Mouse (Mus musculus) yolk sac, embryonic 10.5 days (tissue): ENCODE data around the gene Lama4.

ENCODE experiments used
- DNase-seq: peaks from one replicate; pipeline ENCODE4 v3.0.0-alpha.2; 2017; ENCODE audit warnings: low spot score

The Lama4 gene

GRCm38 (mm10) chr10:38965075-38965781 lies at the start of gene Lama4:
TSS of gene Lama4 (plus strand) at chr10:38965515.
- peak; percentile 65 for DNase-seq

DNA sequence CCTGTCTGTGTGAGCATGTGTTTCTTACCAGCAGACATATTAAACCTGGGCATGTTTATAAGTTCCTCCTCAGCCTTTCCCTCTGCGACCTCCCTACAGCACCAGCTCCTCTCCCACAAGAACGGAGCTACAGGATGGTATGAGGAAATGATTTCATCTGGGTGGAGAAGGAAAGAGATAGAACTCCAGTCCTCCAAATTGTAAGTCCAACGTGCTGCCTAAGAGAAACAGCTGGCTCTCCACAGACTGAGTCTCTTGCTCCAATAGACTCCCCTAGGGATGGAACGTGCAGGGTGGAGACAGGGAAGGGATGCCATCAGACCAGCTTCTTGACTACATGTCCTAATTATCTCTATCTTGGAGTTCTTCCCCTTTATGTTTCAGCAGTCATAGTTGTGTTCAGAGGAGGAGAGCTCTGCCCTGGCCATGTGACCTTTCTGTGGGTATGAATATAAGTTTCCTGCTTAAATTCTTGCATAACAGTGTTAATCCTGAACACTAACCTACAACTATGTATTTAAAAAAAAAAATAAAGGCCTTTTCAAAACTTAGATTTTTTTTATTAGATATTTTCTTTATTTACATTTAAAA lies 49.2 kb upstream of the Lama4 start:
- DNase-seq, result peak; percentile 4

GRCm38 (mm10) chr10:38928940-38929697 lies 36.2 kb upstream of the Lama4 start:
- DNase-seq, result no peak

DNA sequence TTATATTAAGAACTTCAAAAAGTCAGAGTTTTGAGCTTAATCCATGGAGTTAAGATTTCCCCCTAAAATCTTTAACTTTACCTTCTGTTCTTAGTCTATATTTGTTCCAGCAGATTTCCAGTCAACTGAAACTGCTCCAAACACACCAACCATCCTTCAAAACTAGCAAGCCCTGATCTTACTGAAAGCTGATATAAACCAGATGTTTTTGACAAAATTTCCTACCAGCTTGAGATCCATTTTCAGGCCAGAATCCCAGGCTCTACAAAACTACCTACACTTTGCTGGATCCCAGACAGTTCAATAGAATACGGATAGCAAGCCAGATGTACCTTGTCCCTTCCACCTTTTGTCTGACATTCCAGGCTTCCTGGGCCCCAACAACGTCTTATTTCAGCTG lies 20.6 kb upstream of the Lama4 start:
- DNase-seq, result no peak

DNA sequence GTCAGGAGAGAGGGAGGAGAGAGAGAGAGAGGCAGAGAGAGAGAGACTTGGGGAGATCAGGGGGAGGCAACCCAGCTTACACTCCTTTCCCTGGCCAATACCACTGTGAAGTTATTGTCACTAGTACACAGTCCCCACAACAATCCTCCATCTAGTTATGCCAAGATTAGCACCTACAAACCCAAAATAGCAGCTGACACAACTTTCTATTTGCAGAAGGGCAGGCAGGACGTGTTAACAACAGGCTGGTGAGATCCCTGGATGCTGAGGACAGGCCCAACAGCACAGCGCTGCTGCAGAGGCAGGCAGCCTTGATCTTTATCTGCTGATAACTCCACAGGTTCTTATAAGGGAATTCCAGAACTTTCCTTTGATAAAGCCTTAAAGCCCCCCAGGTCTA lies 3.4 kb upstream of the Lama4 start:
- DNase-seq, result no peak

- DNase-seq, result no peak
Observed at GRCm38 (mm10) chr10:38964719-38965074, 618 bp upstream of the Lama4 start.

DNA sequence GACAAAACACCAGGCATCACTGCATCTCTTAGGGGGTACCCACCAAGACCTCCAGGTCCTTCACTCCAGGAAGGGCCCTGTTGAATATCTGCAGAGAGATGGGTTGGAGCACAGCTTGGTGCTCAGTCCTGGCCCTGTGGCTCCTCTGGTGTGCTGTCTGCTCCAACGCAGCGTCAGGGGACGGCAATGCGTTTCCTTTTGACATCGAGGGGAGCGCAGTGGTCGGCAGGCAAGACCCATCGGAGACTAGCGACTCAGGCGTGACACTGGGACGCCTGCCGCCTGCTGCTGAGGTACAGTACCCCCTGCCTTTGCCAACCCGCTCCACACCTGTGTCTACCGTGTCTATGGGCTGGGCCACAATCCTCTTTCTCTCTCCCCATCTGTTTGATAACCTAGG lies 542 bp downstream of the Lama4 start:
- DNase-seq, result no peak

GRCm38 (mm10) chr10:38966646-38967045 lies 1.3 kb downstream of the Lama4 start:
- DNase-seq, result no peak

DNA sequence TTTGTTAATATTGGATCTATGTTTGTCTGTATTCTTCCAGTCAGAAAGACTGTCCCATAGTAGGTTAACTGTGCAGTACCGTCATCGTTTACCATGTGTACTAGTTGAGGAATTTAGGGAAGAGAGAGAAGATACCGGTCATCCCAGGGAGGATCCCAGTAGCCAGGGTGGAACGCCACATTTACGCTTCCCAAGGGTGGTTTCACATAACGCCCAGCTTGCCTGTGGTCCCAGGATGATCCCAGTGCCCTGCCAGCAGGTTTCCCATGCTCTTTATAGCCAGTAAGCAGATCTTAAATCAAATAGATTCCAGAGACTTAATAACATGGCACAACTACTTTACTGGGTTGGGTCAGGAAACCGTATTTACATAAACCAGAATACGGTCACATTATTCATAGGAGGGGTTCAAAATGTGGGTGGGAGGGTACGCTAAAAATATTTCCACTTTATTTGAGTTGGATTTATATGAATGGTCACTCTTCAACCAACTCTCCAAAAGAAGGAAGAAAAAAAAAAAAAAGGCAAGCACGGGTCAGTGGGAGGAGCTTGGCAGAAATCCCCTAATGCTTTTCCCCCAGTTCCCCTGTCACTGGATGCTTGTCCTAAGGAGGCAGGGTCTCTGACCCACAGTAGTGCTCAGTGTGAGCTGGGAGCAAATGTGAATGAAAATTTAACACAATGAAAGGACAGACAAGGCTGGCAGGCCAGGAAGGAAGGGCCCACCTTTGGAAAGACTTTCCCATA lies 3.2 kb downstream of the Lama4 start:
- no peak for DNase-seq

- DNase-seq, result no peak
Observed at GRCm38 (mm10) chr10:38969543-38969942, 4.2 kb downstream of the Lama4 start.

- no peak for DNase-seq
Observed at GRCm38 (mm10) chr10:38969975-38970374, 4.7 kb downstream of the Lama4 start.

GRCm38 (mm10) chr10:38972221-38972946 lies 7.1 kb downstream of the Lama4 start:
- DNase-seq, result no peak

GRCm38 (mm10) chr10:38973016-38973415 lies 7.7 kb downstream of the Lama4 start:
- no peak for DNase-seq

- DNase-seq, result no peak
Observed at GRCm38 (mm10) chr10:38978195-38978594, 12.9 kb downstream of the Lama4 start.

DNA sequence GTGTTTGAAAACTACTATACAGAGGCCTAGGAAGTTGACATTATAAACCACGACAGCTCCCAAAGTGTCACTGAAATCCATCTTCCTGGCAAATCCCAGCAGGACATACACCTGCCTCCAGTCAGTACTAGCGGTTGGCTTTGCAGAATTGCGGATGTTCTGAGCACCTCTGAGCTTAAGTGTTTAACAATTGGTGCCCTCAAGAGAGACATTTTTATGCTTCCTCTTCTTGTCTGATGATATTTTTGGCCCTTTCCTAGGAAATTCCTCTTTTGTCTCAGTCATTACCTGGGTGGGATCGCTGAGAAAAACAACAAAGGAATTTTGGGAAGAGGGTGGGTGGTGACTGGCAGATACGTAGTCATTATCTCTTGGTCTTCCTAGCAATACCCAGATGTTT lies 14.4 kb downstream of the Lama4 start:
- DNase-seq, result no peak

GRCm38 (mm10) chr10:38980980-38981379 lies 15.7 kb downstream of the Lama4 start:
- DNase-seq, result no peak

- no peak for DNase-seq
Observed at GRCm38 (mm10) chr10:38984358-38985075, 19.2 kb downstream of the Lama4 start.

DNA sequence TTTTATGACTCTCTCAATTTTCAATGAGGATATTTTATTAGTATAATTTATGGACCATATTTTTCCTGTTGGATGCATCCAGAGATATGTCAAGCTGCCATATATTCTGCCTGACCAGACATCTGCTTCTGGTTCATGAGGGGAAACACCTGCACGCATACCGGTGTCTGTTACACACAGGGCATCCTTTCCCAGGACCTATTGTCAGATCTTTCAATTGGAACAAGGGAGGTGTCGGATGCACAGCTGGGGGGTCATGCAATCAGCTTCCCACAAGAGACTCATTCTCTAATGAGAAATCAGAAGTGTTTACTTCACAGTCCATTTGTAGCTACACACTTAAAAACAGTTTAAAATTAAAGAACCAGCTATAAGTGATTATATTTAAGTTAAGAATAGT lies 20.7 kb downstream of the Lama4 start:
- DNase-seq, result no peak

- DNase-seq, result no peak
Observed at GRCm38 (mm10) chr10:38992827-38993226, 27.5 kb downstream of the Lama4 start.

GRCm38 (mm10) chr10:38993632-38994424 lies 28.5 kb downstream of the Lama4 start:
- no peak for DNase-seq
